Mouse (Mus musculus) left cerebral cortex, adult 18-20 months (tissue): Measurements from ENCODE around the gene Slc22a14. TPM values are rescaled to one million over a fixed set of nuclear protein-coding genes. Genes with fewer than 3 reads are reported as not detected.
"Not testable (repeated sequence)": the region's sequence is repeated elsewhere in the genome, so short reads cannot be mapped to it uniquely, and the experiment has no call there.

Source experiments
- DNase-seq, 2 experiments: peaks; one replicate each; pipeline ENCODE4 v3.0.0; 2021 to 2022; ENCODE audit warnings: low spot score in 2 of 2, mixed read lengths in 1 of 2
- total RNA-seq, 2 experiments: library from RNA; stranded (reverse); gene quantifications; 2 replicates each; pipeline ENCODE4 v1.2.3; 2021

Slc22a14 gene
- total RNA-seq, 2 experiments from 2014 or later, result not detected

GRCm38 (mm10) chr9:119265373-119266120, 99.8 kb downstream of the Slc22a14 start:
- DNase-seq, result not testable (repeated sequence)

DNA sequence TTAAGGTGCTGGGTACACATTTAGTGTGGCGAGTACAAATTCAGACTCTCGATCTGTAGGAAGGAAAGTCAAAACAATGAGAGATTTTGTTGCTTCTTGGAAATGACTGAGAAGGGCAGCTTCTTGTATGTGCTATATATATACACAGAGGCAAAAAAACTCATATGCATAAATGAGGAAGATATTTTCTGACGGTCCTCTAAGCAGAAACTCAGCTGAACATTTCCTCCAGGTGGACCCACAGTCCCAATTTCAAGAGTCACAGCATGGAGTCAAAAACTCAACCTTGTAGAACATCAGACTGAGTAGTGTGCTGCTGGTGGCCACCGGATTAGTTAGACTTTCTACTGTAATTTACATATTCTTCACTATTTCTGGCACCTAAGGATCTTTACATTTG, 102.3 kb downstream of the Slc22a14 start:
- DNase-seq, result no peak

DNA sequence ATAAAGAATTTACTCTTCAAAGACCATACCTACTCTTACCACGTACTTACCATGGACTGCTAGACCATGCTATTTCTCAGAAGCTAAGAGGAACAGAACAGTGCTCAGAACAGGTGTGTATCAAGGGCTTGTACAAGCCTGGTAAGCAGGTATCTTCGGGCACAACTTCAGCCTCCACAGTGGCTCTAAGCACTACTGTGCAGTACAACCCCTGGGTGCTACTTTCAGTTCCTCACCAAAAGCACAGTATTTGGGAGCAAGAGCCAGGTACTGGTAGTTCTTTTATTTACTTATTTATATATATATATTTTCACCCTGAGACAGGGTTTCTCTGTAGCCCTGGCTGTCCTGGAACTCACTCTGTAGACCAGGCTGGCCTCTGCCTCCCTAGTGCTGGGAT, 104.5 kb downstream of the Slc22a14 start:
- no peak for DNase-seq

DNA sequence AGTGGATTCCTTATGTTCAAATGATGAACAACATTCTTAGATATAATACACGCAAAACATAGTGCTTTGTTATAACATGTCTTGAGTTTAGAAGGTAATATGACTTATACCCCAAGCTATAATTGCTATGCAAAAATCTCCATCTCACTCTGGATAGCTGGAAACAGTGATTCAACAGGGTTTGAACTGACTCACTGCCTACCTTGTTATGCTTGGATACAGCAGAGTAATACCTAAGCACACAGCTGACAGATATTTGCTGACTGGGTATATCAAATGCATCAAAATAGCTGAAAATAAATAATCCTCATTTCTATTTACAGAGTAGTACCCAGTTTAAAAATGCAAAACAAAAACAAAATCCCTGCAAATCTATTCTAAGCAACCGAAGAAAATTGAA, 106.6 kb downstream of the Slc22a14 start:
- no peak for DNase-seq

GRCm38 (mm10) chr9:119258128-119258527, 107.2 kb downstream of the Slc22a14 start:
- DNase-seq, result no peak

GRCm38 (mm10) chr9:119256161-119256560, 109.2 kb downstream of the Slc22a14 start:
- DNase-seq, result no peak

DNA sequence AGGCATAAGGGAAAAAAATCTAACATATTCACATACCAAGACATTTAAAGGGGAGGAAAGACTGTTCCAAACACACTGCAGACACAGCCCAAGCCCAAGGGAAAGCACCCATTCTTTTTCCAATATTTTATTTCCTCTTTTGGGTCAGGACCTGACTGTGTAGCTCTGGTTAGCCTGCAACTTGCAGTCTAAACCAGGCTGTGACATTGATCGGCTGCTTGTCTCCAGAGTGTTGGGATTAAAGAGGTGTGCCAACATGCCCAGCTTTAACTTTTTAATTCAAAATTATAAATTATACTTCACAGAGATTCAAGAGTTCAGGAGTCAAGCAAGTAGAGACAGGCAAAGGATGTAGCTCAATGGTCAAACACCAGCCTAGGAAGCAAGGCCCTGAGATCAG, 110.3 kb downstream of the Slc22a14 start:
- DNase-seq, result no peak

DNA sequence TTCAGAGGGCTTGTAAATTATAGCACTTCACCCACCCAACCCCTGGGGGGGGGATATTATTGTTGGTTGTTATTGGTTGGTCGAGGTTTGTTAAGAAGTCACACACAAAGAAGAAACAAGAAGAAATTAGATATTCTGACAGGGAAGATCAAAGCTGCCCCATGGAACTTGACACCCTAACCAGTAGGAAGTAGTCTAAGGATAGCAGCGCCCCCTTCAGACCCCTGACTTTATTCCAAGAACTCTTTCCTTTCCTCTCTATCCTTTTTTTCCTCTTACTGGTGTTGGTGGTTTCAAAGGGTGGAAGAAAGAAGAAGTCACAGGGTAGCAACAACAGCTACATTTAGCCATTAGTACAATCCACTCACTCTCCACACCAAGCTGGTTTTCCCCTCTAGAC, 111.2 kb downstream of the Slc22a14 start:
- no peak for DNase-seq

DNA sequence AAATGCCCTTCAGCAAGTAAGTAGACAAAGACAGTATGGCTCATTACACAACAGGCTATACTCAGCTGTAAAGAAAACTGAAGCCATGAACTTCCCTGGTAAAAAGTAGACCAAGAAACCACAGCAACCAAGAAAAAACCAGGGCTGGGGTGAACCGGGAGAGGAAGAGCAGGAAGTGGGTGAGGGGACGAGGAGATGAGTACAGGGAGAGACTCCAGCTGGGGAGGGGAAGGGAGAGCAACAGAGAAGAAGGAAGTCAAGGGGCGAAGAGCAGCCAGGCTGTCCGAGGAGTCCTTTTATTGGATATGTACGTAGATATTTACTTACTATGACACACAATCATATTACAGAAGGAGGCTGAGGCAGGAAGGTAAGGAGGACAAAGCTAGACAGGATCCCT, 117.4 kb downstream of the Slc22a14 start:
- DNase-seq, result no peak

DNA sequence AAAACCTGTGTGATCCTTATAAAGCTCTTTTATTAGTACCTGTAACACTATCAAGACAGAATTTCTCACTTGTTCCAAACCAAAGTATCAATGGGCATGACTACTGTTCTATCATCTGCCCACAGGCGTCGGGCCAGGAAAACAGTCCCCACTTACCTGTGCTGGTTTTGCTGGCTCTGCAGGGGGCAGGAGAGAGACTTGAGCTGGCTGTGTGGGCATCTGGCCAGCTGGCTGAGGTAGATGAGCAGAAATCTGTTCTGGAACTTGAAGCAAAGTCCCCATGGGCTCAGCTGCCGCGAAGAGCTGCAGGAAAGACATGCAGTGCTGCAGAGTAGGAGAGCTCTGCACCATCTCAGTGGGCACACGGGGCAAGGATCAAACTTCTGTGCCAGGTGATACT, 118.5 kb downstream of the Slc22a14 start:
- no peak for DNase-seq

DNA sequence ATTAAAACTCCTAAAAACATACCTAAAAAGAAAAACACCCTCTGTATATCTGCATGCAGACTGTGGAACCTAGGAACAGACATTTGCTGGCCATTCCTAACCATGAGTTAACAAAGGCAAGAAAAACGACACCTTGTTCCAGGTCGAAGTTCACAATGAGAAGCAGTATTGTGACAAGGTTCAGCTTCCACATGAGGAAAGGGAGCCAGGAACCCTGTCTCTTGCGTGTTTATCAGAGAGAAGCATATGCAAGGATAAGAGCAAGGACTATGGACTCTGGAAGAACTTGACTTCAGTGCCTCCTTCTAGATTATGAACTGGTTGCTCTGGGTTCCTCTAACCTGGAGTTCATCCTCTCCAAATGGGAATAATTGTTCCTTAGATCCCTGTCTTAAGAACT, 121.4 kb downstream of the Slc22a14 start:
- DNase-seq, result no peak

- DNase-seq, result no peak
Observed at GRCm38 (mm10) chr9:119241169-119241865, 124.0 kb downstream of the Slc22a14 start.

DNA sequence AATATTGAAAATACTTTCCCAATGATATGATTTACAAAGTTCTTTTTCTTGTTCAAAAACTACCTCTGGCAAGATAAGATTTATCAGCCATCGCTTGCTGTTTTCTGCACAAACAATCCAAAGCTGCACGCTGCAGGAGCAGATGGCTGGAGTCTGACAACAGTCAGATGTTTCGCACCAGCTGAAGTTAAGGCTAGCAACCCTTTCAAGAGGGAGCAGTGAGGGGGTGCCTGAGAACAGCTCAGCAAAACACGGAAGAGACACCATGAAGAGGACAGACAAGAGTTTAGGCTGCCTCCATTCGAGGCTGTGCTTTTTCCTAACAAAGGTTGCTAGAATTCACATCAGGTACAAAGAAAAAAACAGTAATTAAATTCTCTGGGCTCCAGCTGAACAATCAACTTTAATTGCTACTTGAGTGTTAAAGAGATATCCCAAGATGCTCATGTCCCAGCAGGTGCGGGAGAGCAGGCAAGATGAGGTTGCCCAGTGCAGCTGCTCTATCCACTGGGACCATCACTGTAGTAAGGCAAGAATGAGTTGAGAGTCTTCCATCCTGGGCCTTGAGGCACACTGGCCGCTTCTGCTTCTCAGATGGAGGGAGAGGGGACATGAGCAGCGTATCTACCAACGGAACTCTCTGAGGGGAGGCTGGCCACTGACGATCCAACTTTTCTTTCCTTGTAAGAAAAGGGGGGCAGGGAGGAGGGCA, 124.9 kb downstream of the Slc22a14 start:
- DNase-seq, result peak in 1 of 2 experiments; percentile 11

- no peak for DNase-seq
Observed at GRCm38 (mm10) chr9:119239274-119239673, 126.1 kb downstream of the Slc22a14 start.

DNA sequence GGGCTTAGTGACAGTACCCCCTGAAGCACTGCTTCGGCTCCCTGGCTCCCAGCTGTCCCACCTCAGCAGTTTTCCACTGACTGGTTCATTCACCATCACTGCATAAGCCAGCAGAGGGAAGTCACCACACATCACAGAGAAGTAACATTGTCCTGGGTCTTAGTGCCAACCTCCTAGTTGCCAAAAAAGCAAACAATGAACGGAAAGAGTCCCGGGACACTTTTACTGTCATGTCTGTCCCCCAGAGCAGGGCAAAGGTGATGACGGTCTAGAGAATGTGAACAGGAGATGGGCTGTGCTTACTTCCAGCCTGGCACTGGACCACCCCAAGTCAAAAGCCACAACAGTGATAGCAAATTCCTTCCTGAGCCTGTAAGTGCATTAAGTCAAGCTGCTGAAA, 126.6 kb downstream of the Slc22a14 start:
- DNase-seq, result no peak

DNA sequence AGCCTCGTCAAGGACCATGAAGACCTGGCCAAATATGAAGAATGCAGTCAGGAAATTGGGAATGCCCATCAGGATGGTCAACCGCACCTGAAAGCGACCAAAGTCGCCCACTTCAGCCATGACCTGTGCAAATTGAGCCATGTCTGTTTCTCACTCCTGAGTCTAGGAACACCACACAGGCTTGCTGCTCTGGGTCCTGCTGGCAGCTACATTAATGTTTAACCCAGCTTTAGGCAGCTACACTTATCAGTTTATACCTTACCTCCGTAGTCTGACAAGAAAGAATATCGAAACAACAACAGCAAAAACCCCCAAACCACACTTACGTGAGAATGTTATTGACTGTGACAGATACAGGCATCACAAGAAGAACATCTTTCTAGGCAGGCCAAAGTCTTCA, 133.8 kb downstream of the Slc22a14 start:
- no peak for DNase-seq

GRCm38 (mm10) chr9:119230829-119231228, 134.5 kb downstream of the Slc22a14 start:
- DNase-seq, result no peak

GRCm38 (mm10) chr9:119220249-119220648, 145.1 kb downstream of the Slc22a14 start:
- no peak for DNase-seq

DNA sequence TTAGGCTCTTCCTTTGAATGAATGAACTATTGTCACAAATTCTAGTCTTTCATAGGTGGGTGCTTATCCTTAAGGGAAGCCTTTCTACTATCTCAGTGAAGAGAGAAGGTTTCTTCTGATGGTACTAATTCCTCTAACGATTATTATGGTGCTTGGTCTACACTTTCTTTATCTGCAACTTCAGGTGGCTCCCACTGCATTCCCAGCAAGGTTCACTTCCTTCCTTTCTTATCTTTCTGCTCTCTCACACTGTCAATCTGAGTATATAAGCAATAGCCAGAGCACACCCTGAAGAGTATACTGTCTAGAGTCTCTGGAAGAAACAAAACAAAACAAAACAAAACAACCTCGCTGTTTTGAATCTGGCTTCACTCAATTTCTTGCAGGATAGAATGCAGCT, 145.7 kb downstream of the Slc22a14 start:
- DNase-seq, result no peak

- not testable (repeated sequence) for DNase-seq
Observed at GRCm38 (mm10) chr9:119215341-119215740, 150.0 kb downstream of the Slc22a14 start.

GRCm38 (mm10) chr9:119214601-119215000, 150.8 kb downstream of the Slc22a14 start:
- DNase-seq, result no peak

- DNase-seq, result no peak
Observed at GRCm38 (mm10) chr9:119212996-119213395, 152.4 kb downstream of the Slc22a14 start.
